Mouse (Mus musculus) limb, embryonic 15.5 days (tissue): Measurements from ENCODE around the gene Atoh8. TPM values are rescaled to one million over a fixed set of nuclear protein-coding genes. Genes with fewer than 3 reads are reported as not detected.

Source experiments
- ATAC-seq: fragments of 200-750 bp; cut with Nextera tagmentation; 2 replicates; pipeline ENCODE4 v1.8.0; 2017; ENCODE audit warnings: low read depth, moderate TSS enrichment; ENCODE audit not compliant: insufficient number of reproducible peaks, low FRiP score, low TSS enrichment
- H3K27ac ChIP-seq: fragments of 300-500 bp; sonication (generic); 2 replicates; pipeline ENCODE4 v1.5.1; 2015; ENCODE audit warnings: moderate library complexity, mild to moderate bottlenecking, inconsistent platforms
- H3K27me3 ChIP-seq: fragments of 300-500 bp; sonication (generic); 2 replicates; pipeline ENCODE4 v1.6.1; 2015; ENCODE audit warnings: inconsistent platforms
- H3K36me3 ChIP-seq: fragments of 300-500 bp; sonication (generic); 2 replicates; pipeline ENCODE4 v1.6.1; 2015; ENCODE audit warnings: inconsistent platforms
- H3K4me1 ChIP-seq: fragments of 300-500 bp; sonication (generic); 2 replicates; pipeline ENCODE4 v1.6.1; 2015; ENCODE audit warnings: inconsistent platforms
- H3K4me2 ChIP-seq: fragments of 300-500 bp; sonication (generic); 2 replicates; pipeline ENCODE4 v1.6.1; 2015; ENCODE audit warnings: mild to moderate bottlenecking, inconsistent platforms
- H3K4me3 ChIP-seq: fragments of 300-500 bp; sonication (generic); 2 replicates; pipeline ENCODE4 v1.5.1; 2015; ENCODE audit warnings: mild to moderate bottlenecking, inconsistent platforms
- H3K9ac ChIP-seq: fragments of 300-500 bp; sonication (generic); 2 replicates; pipeline ENCODE4 v1.6.1; 2015; ENCODE audit warnings: inconsistent platforms
- H3K9me3 ChIP-seq: fragments of 300-500 bp; sonication (generic); 2 replicates; pipeline ENCODE4 v1.6.1; 2016; ENCODE audit warnings: inconsistent platforms
- WGBS: fragments of 180-500 bp; shearing (Covaris S2); methylation state at CpG from one replicate; pipeline ENCODE4 v1.1.7; 2015; 5-methylcytosine and 5-hydroxymethylcytosine counted together
- polyA plus RNA-seq: library from polyadenylated mRNA; unstranded; fragments of >200 nt; fragmentation: Nextera tagmentation; extraction: Ambion mirVana; gene quantifications from 2 replicates; pipeline ENCODE4 v1.2.1, GENCODE M21; 2015

The Atoh8 gene
- polyA plus RNA-seq, 1 experiment from 2014 or later: 17.0 TPM

DNA sequence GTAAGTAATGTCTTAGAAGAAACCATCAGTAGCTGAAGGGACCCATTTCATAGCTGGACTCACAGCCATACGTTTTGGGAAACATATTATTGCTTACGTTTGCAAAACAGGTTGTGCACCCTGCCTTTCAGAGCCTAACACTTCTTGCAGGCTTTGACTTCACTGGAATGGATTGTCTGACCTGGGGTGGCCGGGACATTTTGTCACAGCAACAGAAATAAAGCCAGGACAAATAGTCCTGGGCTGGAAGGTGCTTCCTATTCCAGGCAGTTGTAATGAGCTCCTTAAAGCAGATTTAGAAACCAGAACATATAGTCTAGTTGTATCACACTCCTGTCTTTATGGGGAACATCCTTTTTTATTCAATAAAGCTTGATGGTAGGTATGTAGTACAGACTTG lies 74.4 kb downstream of the Atoh8 start:
- H3K27ac ChIP-seq: no peak overlapping the region
- no peak for ATAC-seq
- 78% methylated on average over 3 of the region's 3 CpGs for WGBS
- H3K4me2 ChIP-seq: no peak overlapping the region
- H3K9ac ChIP-seq: no peak overlapping the region
- no peaks in the 10 kb centered on the region for H3K9me3 ChIP-seq
- H3K4me1 ChIP-seq: peaks cover 7% of the 10 kb centered on the region; the same call in 1 of the 2 replicates
- H3K4me3 ChIP-seq: no peak overlapping the region
- no peaks in the 10 kb centered on the region for H3K27me3 ChIP-seq
- no peaks in the 10 kb centered on the region for H3K36me3 ChIP-seq

DNA sequence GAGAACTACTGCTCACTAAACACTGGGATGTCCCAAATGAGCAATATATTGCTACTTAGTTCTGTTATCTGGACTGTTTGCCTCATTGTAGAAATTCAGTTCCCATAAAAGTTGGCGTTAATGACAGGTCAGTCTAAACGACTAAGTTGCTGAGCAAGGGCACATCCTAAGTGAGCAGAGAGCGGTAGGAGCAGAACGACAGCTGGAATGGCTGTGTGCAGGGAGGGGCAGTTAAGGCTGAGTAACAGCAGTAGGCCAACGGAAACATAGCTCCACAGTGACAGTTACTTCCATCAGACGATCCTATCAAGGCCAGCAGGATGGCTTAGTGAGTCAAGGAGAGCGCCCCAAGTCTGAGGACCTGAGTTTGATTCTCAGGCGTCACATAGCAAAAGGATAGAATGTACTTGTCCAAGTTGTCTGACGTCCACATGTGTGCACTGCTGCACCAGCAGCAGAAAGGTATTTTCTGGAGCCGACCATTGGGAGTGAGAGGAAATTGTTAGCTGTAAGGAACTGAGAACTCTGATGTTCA lies 75.4 kb downstream of the Atoh8 start:
- no peak for ATAC-seq
- 49% methylated on average over 10 of the region's 10 CpGs for whole genome bisulfite sequencing
- H3K36me3 ChIP-seq: 0 out of 2 replicates have a peak, but pooled peaks cover 10% of the 10 kb centered on the region
- H3K4me3 ChIP-seq: no peak overlapping the region
- no peak overlapping the region for H3K9ac ChIP-seq
- peaks cover 7% of the 10 kb centered on the region; the same call in 1 of the 2 replicates for H3K4me1 ChIP-seq
- no peaks in the 10 kb centered on the region for H3K9me3 ChIP-seq
- no peak overlapping the region for H3K4me2 ChIP-seq
- no peak overlapping the region for H3K27ac ChIP-seq
- H3K27me3 ChIP-seq: no peaks in the 10 kb centered on the region

DNA sequence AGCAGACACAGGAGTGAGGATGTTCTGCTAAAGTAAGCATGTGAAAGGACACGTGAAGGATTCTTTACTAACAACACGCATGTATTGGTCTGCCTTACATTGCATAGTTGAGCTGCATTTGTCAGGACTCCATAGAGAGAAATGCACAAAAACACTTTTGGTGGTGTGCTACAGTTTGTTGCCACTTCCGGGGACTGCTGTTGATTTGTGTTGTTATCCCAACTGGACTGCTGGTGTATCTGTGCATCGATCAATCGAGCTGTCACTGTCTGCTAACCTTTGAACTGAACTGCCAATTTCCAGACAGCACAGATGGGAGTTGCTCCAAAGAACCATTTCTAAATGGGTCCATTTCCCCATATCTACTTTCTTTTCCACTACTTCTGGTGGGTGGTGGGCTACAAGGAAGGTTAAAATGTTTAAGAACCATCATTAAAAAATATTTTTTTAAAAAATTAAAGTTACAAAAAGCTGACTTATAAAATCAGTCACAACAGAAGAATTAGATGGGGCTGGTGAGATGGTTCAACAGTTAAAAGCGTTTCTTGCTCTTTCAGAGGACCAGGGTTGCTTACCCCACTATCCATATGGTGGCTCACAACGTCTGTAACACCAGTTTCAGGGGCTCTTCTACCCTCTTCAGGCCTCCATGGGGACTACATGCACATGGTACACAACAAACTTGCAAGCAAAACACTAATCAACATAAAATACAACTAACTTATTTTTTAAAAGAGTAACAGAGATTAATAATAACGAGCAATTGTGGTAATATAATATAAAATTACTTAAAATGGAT lies 76.2 kb downstream of the Atoh8 start:
- Histone ChIP-seq H3K4me2 (no peak overlapping the region), H3K27me3 (no peaks in the 10 kb centered on the region), H3K4me1 (peaks cover under 1% of the 10 kb centered on the region; the same call in 1 of the 2 replicates), H3K36me3 (0 out of 2 replicates have a peak, but pooled peaks cover 12% of the 10 kb centered on the region), H3K9me3 (no peaks in the 10 kb centered on the region), H3K27ac (no peak overlapping the region), H3K9ac (no peak overlapping the region), H3K4me3 (no peak overlapping the region)
- no peak for ATAC-seq
- 82% methylated on average over 8 of the region's 8 CpGs for WGBS

Other genes starting within 250 kb of the Atoh8 start
- gene St3gal5, start 138.0 kb downstream of the Atoh8 start, polyA plus RNA-seq: 31.0 and 36.0 TPM in 2 replicates
- gene Sftpb, start 69.0 kb upstream of the Atoh8 start, polyA plus RNA-seq: not detected in 2 replicates
- gene Usp39, start 109.6 kb upstream of the Atoh8 start, polyA plus RNA-seq: 34.0 and 38.2 TPM in 2 replicates
- gene 0610030E20Rik, start 111.7 kb upstream of the Atoh8 start, polyA plus RNA-seq: 28.7 and 30.3 TPM in 2 replicates
- 12.6 and 13.8 TPM in 2 replicates for gene Tmem150a, start 119.9 kb upstream of the Atoh8 start, polyA plus RNA-seq
- gene Rnf181, start 131.4 kb upstream of the Atoh8 start, polyA plus RNA-seq: 97.2 and 99.0 TPM in 2 replicates
- gene Vamp5, start 144.9 kb upstream of the Atoh8 start, polyA plus RNA-seq: 20.5 and 22.2 TPM in 2 replicates
- 174 and 184 TPM in 2 replicates for gene Vamp8, start 155.1 kb upstream of the Atoh8 start, polyA plus RNA-seq
- 48.0 and 52.6 TPM in 2 replicates for gene Ggcx, start 178.7 kb upstream of the Atoh8 start, polyA plus RNA-seq
- gene Mat2a, start 204.0 kb upstream of the Atoh8 start, polyA plus RNA-seq: 334 and 355 TPM in 2 replicates